Mouse (Mus musculus): ENCODE measurements at regions not wholly inside any gene's neighbourhood (a gene's known extent, or its start where the extent isn't known, plus 50 kb on each side); places are given as distances from the start of the nearest gene placed in this dataset.

GRCm38 (mm10) chrX:12263834-12264233 is 103.7 kb upstream of the Bcor start:
- Histone ChIP-seq H3K27ac (replicated peaks) (no peak overlapping the region), H3K36me3 (no peaks in the 10 kb centered on the region), H3K4me1 (no peaks in the 10 kb centered on the region), H3K9ac (no peak overlapping the region), H3K9me3 (replicated peaks) (no peaks in the 10 kb centered on the region), H3K4me3 (replicated peaks) (no peak overlapping the region), H3K27me3 (no peaks in the 10 kb centered on the region), H3K4me2 (replicated peaks) (no peak overlapping the region)
- WGBS = 67% methylated on average over 6 of the region's 6 CpGs
- no peak for ATAC-seq (ENCODE audit: insufficient number of reproducible peaks, low FRiP score, low TSS enrichment, low read depth)

- peaks cover 17% of the 10 kb centered on the region; the same call in 1 of the 2 replicates for H3K27me3 ChIP-seq
- WGBS = 67% methylated on average over 4 of the region's 4 CpGs
- no peak for ATAC-seq (ENCODE audit: insufficient number of reproducible peaks, low FRiP score, low TSS enrichment, low read depth)
Measured at GRCm38 (mm10) chrX:12284741-12285140, 124.6 kb upstream of the Bcor start.

GRCm38 (mm10) chrX:12285141-12285540 is 125.0 kb upstream of the Bcor start:
- H3K36me3 ChIP-seq = no peaks in the 10 kb centered on the region
- ATAC-seq (ENCODE audit: insufficient number of reproducible peaks, low FRiP score, low TSS enrichment, low read depth) = no peak
- H3K4me3 ChIP-seq (replicated peaks) = no peak overlapping the region
- H3K4me1 ChIP-seq = 0 out of 2 replicates have a peak, but pooled peaks cover 5% of the 10 kb centered on the region
- no peak overlapping the region for H3K27ac ChIP-seq (replicated peaks)
- H3K9ac ChIP-seq = no peak overlapping the region
- no peaks in the 10 kb centered on the region for H3K9me3 ChIP-seq (replicated peaks)
- H3K4me2 ChIP-seq (replicated peaks) = no peak overlapping the region
- WGBS = 52% methylated on average over 5 of the region's 5 CpGs
- peaks cover 19% of the 10 kb centered on the region; the same call in 1 of the 2 replicates for H3K27me3 ChIP-seq

More at GRCm38 (mm10) chrX:12284741-12285140, 124.6 kb upstream of the Bcor start:
- Histone ChIP-seq H3K4me1 (0 out of 2 replicates have a peak, but pooled peaks cover 5% of the 10 kb centered on the region), H3K4me2 (replicated peaks) (no peak overlapping the region), H3K27ac (replicated peaks) (no peak overlapping the region), H3K4me3 (replicated peaks) (no peak overlapping the region), H3K36me3 (no peaks in the 10 kb centered on the region), H3K9me3 (replicated peaks) (no peaks in the 10 kb centered on the region), H3K9ac (no peak overlapping the region)

- Histone ChIP-seq H3K4me3 (replicated peaks) (no peak overlapping the region), H3K27ac (replicated peaks) (no peak overlapping the region), H3K4me1 (0 out of 2 replicates have a peak, but pooled peaks cover 5% of the 10 kb centered on the region), H3K36me3 (no peaks in the 10 kb centered on the region), H3K4me2 (replicated peaks) (no peak overlapping the region), H3K9me3 (replicated peaks) (no peaks in the 10 kb centered on the region), H3K9ac (no peak overlapping the region), H3K27me3 (peaks cover 19% of the 10 kb centered on the region)
- 33% methylated on average over 24 of the region's 24 CpGs for WGBS
- ATAC-seq (ENCODE audit: insufficient number of reproducible peaks, low FRiP score, low TSS enrichment, low read depth) = peak; percentile 43; the same call in 1 of the 2 replicates
Measured at GRCm38 (mm10) chrX:12285976-12286909, 126.1 kb upstream of the Bcor start.

GRCm38 (mm10) chrX:12286910-12287522 is 126.9 kb upstream of the Bcor start:
- Histone ChIP-seq H3K27me3 (peaks cover 19% of the 10 kb centered on the region), H3K4me1 (0 out of 2 replicates have a peak, but pooled peaks cover 5% of the 10 kb centered on the region), H3K4me2 (replicated peaks) (no peak overlapping the region), H3K9ac (no peak overlapping the region), H3K27ac (replicated peaks) (no peak overlapping the region), H3K36me3 (no peaks in the 10 kb centered on the region), H3K4me3 (replicated peaks) (no peak overlapping the region), H3K9me3 (replicated peaks) (no peaks in the 10 kb centered on the region)
- 29% methylated on average over 18 of the region's 18 CpGs for WGBS
- no peak for ATAC-seq (ENCODE audit: insufficient number of reproducible peaks, low FRiP score, low TSS enrichment, low read depth)

- Histone ChIP-seq H3K27me3 (peaks cover 19% of the 10 kb centered on the region), H3K9me3 (replicated peaks) (no peaks in the 10 kb centered on the region), H3K4me3 (replicated peaks) (no peak overlapping the region), H3K36me3 (no peaks in the 10 kb centered on the region), H3K4me2 (replicated peaks) (peak overlapping the region; percentile 11; the same call in 1 of the 2 replicates), H3K27ac (replicated peaks) (peak overlapping the region; percentile 58; the same call in 1 of the 2 replicates), H3K4me1 (0 out of 2 replicates have a peak, but pooled peaks cover 5% of the 10 kb centered on the region), H3K9ac (no peak overlapping the region)
- WGBS = 20% methylated on average over 16 of the region's 17 CpGs
- ATAC-seq (ENCODE audit: insufficient number of reproducible peaks, low FRiP score, low TSS enrichment, low read depth) = no peak
Measured at GRCm38 (mm10) chrX:12287656-12288561, 127.8 kb upstream of the Bcor start.

- H3K36me3 ChIP-seq = no peaks in the 10 kb centered on the region
- H3K4me1 ChIP-seq = 0 out of 2 replicates have a peak, but pooled peaks cover 5% of the 10 kb centered on the region
- no peak overlapping the region for H3K4me2 ChIP-seq (replicated peaks)
- H3K27ac ChIP-seq (replicated peaks) = no peak overlapping the region
- H3K9ac ChIP-seq = no peak overlapping the region
- 50% methylated on average over 5 of the region's 5 CpGs for WGBS
- H3K27me3 ChIP-seq = peaks cover 19% of the 10 kb centered on the region
- H3K4me3 ChIP-seq (replicated peaks) = no peak overlapping the region
- H3K9me3 ChIP-seq (replicated peaks) = no peaks in the 10 kb centered on the region
- ATAC-seq (ENCODE audit: insufficient number of reproducible peaks, low FRiP score, low TSS enrichment, low read depth) = no peak
Measured at GRCm38 (mm10) chrX:12288562-12289117, 128.5 kb upstream of the Bcor start.

GRCm38 (mm10) chrX:12293146-12293545 is 133.0 kb upstream of the Bcor start:
- Histone ChIP-seq H3K9ac (no peak overlapping the region), H3K27me3 (peaks cover 3% of the 10 kb centered on the region), H3K27ac (replicated peaks) (no peak overlapping the region), H3K4me3 (replicated peaks) (no peak overlapping the region), H3K9me3 (replicated peaks) (no peaks in the 10 kb centered on the region), H3K36me3 (no peaks in the 10 kb centered on the region), H3K4me1 (0 out of 2 replicates have a peak, but pooled peaks cover 5% of the 10 kb centered on the region), H3K4me2 (replicated peaks) (no peak overlapping the region)
- no peak for ATAC-seq (ENCODE audit: insufficient number of reproducible peaks, low FRiP score, low TSS enrichment, low read depth)
- 48% methylated on average over 2 of the region's 2 CpGs for WGBS

GRCm38 (mm10) chrX:12294452-12294851 is 134.3 kb upstream of the Bcor start:
- no peak for ATAC-seq (ENCODE audit: insufficient number of reproducible peaks, low FRiP score, low TSS enrichment, low read depth)

GRCm38 (mm10) chrX:12294941-12295340 is 134.8 kb upstream of the Bcor start:
- Histone ChIP-seq H3K4me2 (replicated peaks) (no peak overlapping the region), H3K4me3 (replicated peaks) (no peak overlapping the region), H3K9ac (no peak overlapping the region), H3K27ac (replicated peaks) (no peak overlapping the region), H3K9me3 (replicated peaks) (no peaks in the 10 kb centered on the region), H3K4me1 (0 out of 2 replicates have a peak, but pooled peaks cover 5% of the 10 kb centered on the region), H3K36me3 (no peaks in the 10 kb centered on the region), H3K27me3 (peaks cover under 1% of the 10 kb centered on the region)
- 33% methylated on average over 6 of the region's 6 CpGs for WGBS
- ATAC-seq (ENCODE audit: insufficient number of reproducible peaks, low FRiP score, low TSS enrichment, low read depth) = no peak

More at GRCm38 (mm10) chrX:12294452-12294851, 134.3 kb upstream of the Bcor start:
- 46% methylated on average over 9 of the region's 9 CpGs for WGBS
- no peak overlapping the region for H3K27ac ChIP-seq (replicated peaks)
- no peak overlapping the region for H3K4me2 ChIP-seq (replicated peaks)
- H3K9ac ChIP-seq = no peak overlapping the region
- H3K4me1 ChIP-seq = 0 out of 2 replicates have a peak, but pooled peaks cover 5% of the 10 kb centered on the region
- no peaks in the 10 kb centered on the region for H3K36me3 ChIP-seq
- H3K9me3 ChIP-seq (replicated peaks) = no peaks in the 10 kb centered on the region
- H3K27me3 ChIP-seq = peaks cover 3% of the 10 kb centered on the region
- no peak overlapping the region for H3K4me3 ChIP-seq (replicated peaks)

All from embryonic facial prominence, embryonic 15.5 days (tissue).